Mouse (Mus musculus) hindbrain, embryonic 13.5 days (tissue): ENCODE measurements at regions not wholly inside any gene's neighbourhood (a gene's known extent, or its start where the extent isn't known, plus 50 kb on each side); places are given as distances from the start of the nearest gene placed in this dataset.

ENCODE experiments used
- ATAC-seq: fragments of 200-750 bp; cut with Nextera tagmentation; 2 replicates; pipeline ENCODE4 v1.8.0; 2017; ENCODE audit warnings: moderate TSS enrichment; ENCODE audit not compliant: low FRiP score
- H3K27ac ChIP-seq: fragments of 300-500 bp; sonication (generic); 2 replicates; pipeline ENCODE4 v1.5.1; 2015; ENCODE audit warnings: inconsistent platforms, mild to moderate bottlenecking, moderate library complexity
- H3K27me3 ChIP-seq: fragments of 300-500 bp; sonication (generic); 2 replicates; pipeline ENCODE4 v1.6.1; 2015; ENCODE audit warnings: mild to moderate bottlenecking, inconsistent platforms
- H3K36me3 ChIP-seq: fragments of 300-500 bp; sonication (generic); 2 replicates; pipeline ENCODE4 v1.6.1; 2015; ENCODE audit warnings: mild to moderate bottlenecking, inconsistent platforms
- H3K4me1 ChIP-seq: fragments of 300-500 bp; sonication (generic); replicated peaks from 2 replicates; pipeline ENCODE4 v1.6.1; 2015; ENCODE audit warnings: inconsistent platforms
- H3K4me2 ChIP-seq: fragments of 300-500 bp; sonication (generic); 2 replicates; pipeline ENCODE4 v1.6.1; 2015; ENCODE audit warnings: inconsistent platforms, mild to moderate bottlenecking, moderate library complexity
- H3K4me3 ChIP-seq: fragments of 300-500 bp; sonication (generic); 2 replicates; pipeline ENCODE4 v1.5.1; 2015; ENCODE audit warnings: mild to moderate bottlenecking, inconsistent platforms
- H3K9ac ChIP-seq: fragments of 300-500 bp; sonication (generic); 2 replicates; pipeline ENCODE4 v1.6.1; 2015; ENCODE audit warnings: mild to moderate bottlenecking, inconsistent platforms
- H3K9me3 ChIP-seq: fragments of 300-500 bp; sonication (generic); 2 replicates; pipeline ENCODE4 v1.6.1; 2016; ENCODE audit warnings: inconsistent platforms
- WGBS: fragments of 180-500 bp; shearing (Covaris S2); methylation state at CpG from one replicate; pipeline ENCODE4 v1.1.7; 2015; 5-methylcytosine and 5-hydroxymethylcytosine counted together

- 69% methylated on average over 11 of the region's 11 CpGs for WGBS
- H3K4me2 ChIP-seq, result no peak overlapping the region
- no peaks in the 10 kb centered on the region for H3K27me3 ChIP-seq
- 0 out of 2 replicates have a peak, but pooled peaks have one; percentile 36 for ATAC-seq
- no peaks in the 10 kb centered on the region for H3K9me3 ChIP-seq
- 0 out of 2 replicates have a peak, but pooled peaks cover 2% of the 10 kb centered on the region for H3K4me1 ChIP-seq
- no peaks in the 10 kb centered on the region for H3K36me3 ChIP-seq
- H3K27ac ChIP-seq, result no peak overlapping the region
- no peak overlapping the region for H3K4me3 ChIP-seq
- no peak overlapping the region for H3K9ac ChIP-seq
Observed at GRCm38 (mm10) chr13:116243272-116243784, 66.2 kb downstream of the Isl1 start.

GRCm38 (mm10) chr13:116215101-116215500, 94.4 kb downstream of the Isl1 start:
- Histone ChIP-seq H3K27ac (no peak overlapping the region), H3K9me3 (no peaks in the 10 kb centered on the region), H3K27me3 (no peaks in the 10 kb centered on the region), H3K4me3 (no peak overlapping the region), H3K4me1 (no peaks in the 10 kb centered on the region), H3K36me3 (no peaks in the 10 kb centered on the region), H3K9ac (no peak overlapping the region), H3K4me2 (no peak overlapping the region)
- ATAC-seq, result no peak
- WGBS, result 36% methylated on average over 3 of the region's 3 CpGs

- Histone ChIP-seq H3K9me3 (no peaks in the 10 kb centered on the region), H3K27ac (no peak overlapping the region), H3K4me3 (no peak overlapping the region), H3K4me2 (no peak overlapping the region), H3K4me1 (no peaks in the 10 kb centered on the region), H3K9ac (no peak overlapping the region), H3K36me3 (no peaks in the 10 kb centered on the region), H3K27me3 (no peaks in the 10 kb centered on the region)
- 41% methylated on average over 6 of the region's 6 CpGs for WGBS
- no peak for ATAC-seq
Observed at GRCm38 (mm10) chr13:116213843-116214829, 95.4 kb downstream of the Isl1 start.

- no peak overlapping the region for H3K9ac ChIP-seq
- no peaks in the 10 kb centered on the region for H3K9me3 ChIP-seq
- no peak for ATAC-seq
- WGBS, result 3% methylated on average over 11 of the region's 11 CpGs
- 0 out of 2 replicates have a peak, but pooled peaks cover 3% of the 10 kb centered on the region for H3K27me3 ChIP-seq
- H3K4me2 ChIP-seq, result peak overlapping the region; percentile 48
- H3K36me3 ChIP-seq, result no peaks in the 10 kb centered on the region
- H3K27ac ChIP-seq, result no peak overlapping the region
- no peaks in the 10 kb centered on the region for H3K4me1 ChIP-seq
- H3K4me3 ChIP-seq, result peak overlapping the region; percentile 19
Observed at GRCm38 (mm10) chr13:116201177-116201920, 108.1 kb downstream of the Isl1 start.

- Histone ChIP-seq H3K4me2 (no peak overlapping the region), H3K9me3 (no peaks in the 10 kb centered on the region), H3K4me3 (no peak overlapping the region), H3K27me3 (no peaks in the 10 kb centered on the region), H3K9ac (no peak overlapping the region), H3K4me1 (no peaks in the 10 kb centered on the region), H3K36me3 (no peaks in the 10 kb centered on the region), H3K27ac (no peak overlapping the region)
- no peak for ATAC-seq
- WGBS, result 68% methylated on average over 7 of the region's 7 CpGs
Observed at GRCm38 (mm10) chr13:116187059-116187458, 122.4 kb downstream of the Isl1 start.

- Histone ChIP-seq H3K27me3 (peaks cover 23% of the 10 kb centered on the region), H3K4me3 (no peak overlapping the region), H3K36me3 (no peaks in the 10 kb centered on the region), H3K4me2 (no peak overlapping the region), H3K27ac (no peak overlapping the region), H3K9me3 (no peaks in the 10 kb centered on the region), H3K4me1 (no peaks in the 10 kb centered on the region), H3K9ac (no peak overlapping the region)
- no peak for ATAC-seq
- 10% methylated on average over 3 of the region's 3 CpGs for WGBS
Observed at GRCm38 (mm10) chr13:116177781-116178180, 131.7 kb downstream of the Isl1 start.

- WGBS, result 7% methylated on average over 3 of the region's 3 CpGs
- H3K4me3 ChIP-seq, result no peak overlapping the region
- H3K27me3 ChIP-seq, result peaks cover 25% of the 10 kb centered on the region
- no peak overlapping the region for H3K27ac ChIP-seq
- no peak overlapping the region for H3K9ac ChIP-seq
- no peak overlapping the region for H3K4me2 ChIP-seq
- no peak for ATAC-seq
- H3K36me3 ChIP-seq, result no peaks in the 10 kb centered on the region
- no peaks in the 10 kb centered on the region for H3K4me1 ChIP-seq
- H3K9me3 ChIP-seq, result no peaks in the 10 kb centered on the region
Observed at GRCm38 (mm10) chr13:116174976-116175375, 134.5 kb downstream of the Isl1 start.

GRCm38 (mm10) chr13:116173866-116174265, 135.6 kb downstream of the Isl1 start:
- no peak overlapping the region for H3K4me2 ChIP-seq
- H3K27me3 ChIP-seq, result peaks cover 20% of the 10 kb centered on the region
- H3K9ac ChIP-seq, result no peak overlapping the region
- 37% methylated on average over 2 of the region's 2 CpGs for whole genome bisulfite sequencing
- no peaks in the 10 kb centered on the region for H3K36me3 ChIP-seq
- H3K27ac ChIP-seq, result no peak overlapping the region
- no peaks in the 10 kb centered on the region for H3K9me3 ChIP-seq
- ATAC-seq, result no peak
- no peak overlapping the region for H3K4me3 ChIP-seq
- no peaks in the 10 kb centered on the region for H3K4me1 ChIP-seq

GRCm38 (mm10) chr13:116143022-116143421, 166.5 kb downstream of the Isl1 start:
- Histone ChIP-seq H3K4me3 (no peak overlapping the region), H3K4me2 (no peak overlapping the region), H3K27ac (no peak overlapping the region), H3K9me3 (no peaks in the 10 kb centered on the region), H3K36me3 (no peaks in the 10 kb centered on the region), H3K9ac (no peak overlapping the region), H3K4me1 (no peaks in the 10 kb centered on the region), H3K27me3 (no peaks in the 10 kb centered on the region)
- no peak for ATAC-seq
- WGBS, result 86% methylated on average over 5 of the region's 5 CpGs

- Histone ChIP-seq H3K4me1 (no peaks in the 10 kb centered on the region), H3K27me3 (no peaks in the 10 kb centered on the region), H3K27ac (no peak overlapping the region), H3K9ac (no peak overlapping the region), H3K4me3 (no peak overlapping the region), H3K9me3 (no peaks in the 10 kb centered on the region), H3K36me3 (no peaks in the 10 kb centered on the region), H3K4me2 (no peak overlapping the region)
- no peak for ATAC-seq
- WGBS, result 97% methylated on average over 1 of the region's 1 CpGs
Observed at GRCm38 (mm10) chr13:116118664-116119063, 190.8 kb downstream of the Isl1 start.

GRCm38 (mm10) chr13:116111032-116111808, 198.3 kb downstream of the Isl1 start:
- 81% methylated on average over 7 of the region's 7 CpGs for whole genome bisulfite sequencing
- no peaks in the 10 kb centered on the region for H3K4me1 ChIP-seq
- no peaks in the 10 kb centered on the region for H3K27me3 ChIP-seq
- no peaks in the 10 kb centered on the region for H3K36me3 ChIP-seq
- no peak for ATAC-seq
- no peak overlapping the region for H3K4me3 ChIP-seq
- no peak overlapping the region for H3K27ac ChIP-seq
- no peak overlapping the region for H3K9ac ChIP-seq
- no peak overlapping the region for H3K4me2 ChIP-seq
- H3K9me3 ChIP-seq, result no peaks in the 10 kb centered on the region

GRCm38 (mm10) chr13:116110578-116110977, 198.9 kb downstream of the Isl1 start:
- Histone ChIP-seq H3K9ac (no peak overlapping the region), H3K9me3 (no peaks in the 10 kb centered on the region), H3K4me2 (no peak overlapping the region), H3K27me3 (no peaks in the 10 kb centered on the region), H3K36me3 (no peaks in the 10 kb centered on the region), H3K4me3 (no peak overlapping the region), H3K4me1 (no peaks in the 10 kb centered on the region), H3K27ac (no peak overlapping the region)
- no peak for ATAC-seq
- 98% methylated on average over 2 of the region's 2 CpGs for WGBS
